Mouse (Mus musculus): ENCODE results near the gene Olfr646. TPM values are rescaled to one million over a fixed set of nuclear protein-coding genes. Genes with fewer than 3 reads are reported as not detected.

Gene Olfr646
- polyA plus RNA-seq (2014; fragmentation: Illumina TruSeq; extraction: RNeasy Lipid Tissue Mini Kit (QIAGEN cat#74804)): not detected

GRCm38 (mm10) chr7:104104757-104104972 lies at the start of gene Olfr646:
Gene Olfr646, plus strand, starts transcription at chr7:104104873.

DNA sequence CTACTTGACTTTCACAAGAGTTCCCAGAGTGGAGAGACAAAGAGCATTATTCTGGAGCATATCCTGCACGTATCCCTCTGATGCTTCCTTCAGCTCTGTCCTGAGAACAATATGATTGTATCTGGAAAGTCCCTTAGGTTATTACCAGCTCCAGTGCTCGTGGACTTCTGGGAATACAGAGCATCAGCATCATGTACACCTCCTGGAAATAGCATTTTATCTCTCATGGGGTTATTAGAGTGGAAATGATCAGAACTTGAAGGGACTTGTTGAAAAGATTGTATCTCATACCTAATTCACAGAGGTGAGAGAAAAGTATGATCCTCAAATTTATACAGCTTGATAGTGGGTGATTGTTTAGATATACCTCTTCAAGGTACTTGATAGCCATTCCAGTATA lies 43.3 kb upstream of the Olfr646 start, which contains the start of gene 4930516K23Rik:
4930516K23Rik (minus strand) TSS at position 101 of the 400 bp plus-strand sequence.

DNA sequence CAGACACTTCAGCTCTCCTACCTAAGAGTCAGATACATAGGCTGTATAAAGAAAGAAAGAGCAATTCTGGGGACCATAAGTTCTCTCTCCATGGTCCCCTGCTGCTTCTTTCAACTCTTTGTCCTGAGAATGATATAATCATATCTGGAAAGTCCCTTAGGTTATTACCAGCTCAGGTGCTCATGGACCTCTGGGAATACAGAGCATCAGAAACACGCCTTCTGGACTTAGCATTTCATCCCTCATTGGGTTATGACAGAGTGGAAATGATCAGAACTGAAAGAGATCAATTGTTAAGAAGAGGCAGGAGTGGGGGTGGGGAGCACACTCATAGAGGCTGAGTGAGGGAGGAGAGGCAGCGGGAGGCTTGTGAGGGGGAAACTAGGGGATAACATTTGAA lies 32.9 kb upstream of the Olfr646 start, which contains the start of gene Olfr644:
Olfr644 (minus strand) TSS at position 101 of the 400 bp plus-strand sequence.

DNA sequence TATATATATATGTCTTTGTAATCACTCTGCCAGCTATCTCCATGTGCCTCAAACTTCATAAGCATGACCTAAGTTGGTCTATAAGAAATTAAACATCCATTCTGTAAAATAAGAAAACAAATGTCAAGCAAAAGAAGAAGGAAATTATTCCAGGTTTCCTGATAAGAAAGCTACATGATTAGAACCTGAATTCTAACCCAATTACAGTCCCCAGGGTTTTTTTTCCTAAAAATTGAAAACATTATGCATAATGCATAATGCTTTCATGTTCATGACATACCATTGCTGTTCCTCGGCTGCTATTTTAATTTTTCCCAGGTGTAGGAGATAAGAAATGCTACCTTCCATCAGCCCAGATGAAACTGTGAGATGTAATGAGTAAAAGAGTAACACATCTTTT lies 19.3 kb upstream of the Olfr646 start, which contains the start of gene Olfr645:
Olfr645 (minus strand) TSS at position 101 of the 400 bp plus-strand sequence.

DNA sequence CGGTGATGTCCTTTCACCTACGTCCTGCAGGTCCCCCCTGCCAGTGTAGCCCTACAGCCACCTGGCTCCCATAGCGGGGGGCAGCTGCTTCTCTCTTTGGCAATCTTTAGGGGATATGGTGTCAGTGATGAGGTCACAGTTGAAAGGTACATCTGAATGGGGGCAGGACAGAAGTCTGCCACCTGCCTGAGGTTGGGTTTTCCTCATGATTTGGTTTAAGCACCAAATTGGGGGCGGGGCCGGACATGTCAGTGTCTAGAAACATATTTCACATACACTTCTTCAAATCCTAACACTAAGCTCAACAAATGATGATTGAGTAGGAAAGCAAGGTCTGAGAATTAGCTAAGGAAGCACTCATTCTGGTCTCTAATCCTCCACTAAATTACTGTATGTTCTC lies 25.1 kb downstream of the Olfr646 start, which contains the start of gene Ubqln5:
Ubqln5 (minus strand) TSS at position 101 of the 400 bp plus-strand sequence.

DNA sequence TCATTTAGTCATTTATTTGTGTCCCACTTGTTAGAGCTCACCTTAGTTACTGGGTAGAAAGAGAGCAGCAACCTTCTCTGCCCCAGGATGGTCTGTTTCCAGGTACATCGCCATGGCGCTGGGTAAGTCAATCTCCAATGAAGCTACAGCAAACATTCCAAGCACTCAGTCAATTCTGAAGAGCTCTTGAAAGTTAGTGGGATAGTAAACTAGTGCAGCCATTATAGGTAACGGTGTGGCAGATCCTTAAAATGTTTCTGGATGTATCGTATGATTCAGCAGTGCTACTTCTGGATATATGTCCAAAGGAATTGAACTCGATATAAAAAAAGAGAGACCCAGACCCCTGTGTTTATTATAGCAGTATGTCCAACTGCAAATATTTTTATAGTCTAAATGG lies 32.6 kb downstream of the Olfr646 start, which contains the start of gene Olfr643:
Olfr643 (minus strand) TSS at position 101 of the 400 bp plus-strand sequence.

GRCm38 (mm10) chr7:104143179-104143578 lies 38.5 kb downstream of the Olfr646 start, which contains the start of gene Ubqln3:
Gene Ubqln3, minus strand, starts transcription at chr7:104143279.

GRCm38 (mm10) chr7:104150456-104150855 lies 45.8 kb downstream of the Olfr646 start, which contains the start of gene Ubqlnl:
Gene Ubqlnl, minus strand, starts transcription at chr7:104150556.

Other genes with a start within 250 kb of the Olfr646 start
- not detected for gene Olfr66, start 218.6 kb upstream of the Olfr646 start, polyA plus RNA-seq (2014; fragmentation: Illumina TruSeq; extraction: RNeasy Lipid Tissue Mini Kit (QIAGEN cat#74804))
- gene Olfr64, start 210.4 kb upstream of the Olfr646 start, polyA plus RNA-seq (2014; fragmentation: Illumina TruSeq; extraction: RNeasy Lipid Tissue Mini Kit (QIAGEN cat#74804)): not detected
- not detected for gene Olfr65, start 201.4 kb upstream of the Olfr646 start, polyA plus RNA-seq (2014; fragmentation: Illumina TruSeq; extraction: RNeasy Lipid Tissue Mini Kit (QIAGEN cat#74804))
- gene Olfr631, start 176.0 kb upstream of the Olfr646 start, polyA plus RNA-seq (2014; fragmentation: Illumina TruSeq; extraction: RNeasy Lipid Tissue Mini Kit (QIAGEN cat#74804)): not detected
- gene Olfr632, start 170.5 kb upstream of the Olfr646 start, polyA plus RNA-seq (2014; fragmentation: Illumina TruSeq; extraction: RNeasy Lipid Tissue Mini Kit (QIAGEN cat#74804)): not detected
- gene Olfr633, start 160.4 kb upstream of the Olfr646 start, polyA plus RNA-seq (2014; fragmentation: Illumina TruSeq; extraction: RNeasy Lipid Tissue Mini Kit (QIAGEN cat#74804)): not detected
- gene Olfr635, start 133.7 kb upstream of the Olfr646 start, polyA plus RNA-seq (2014; fragmentation: Illumina TruSeq; extraction: RNeasy Lipid Tissue Mini Kit (QIAGEN cat#74804)): not detected
- gene Olfr638, start 106.1 kb upstream of the Olfr646 start, polyA plus RNA-seq (2014; fragmentation: Illumina TruSeq; extraction: RNeasy Lipid Tissue Mini Kit (QIAGEN cat#74804)): not detected
- gene Olfr639, start 87.6 kb upstream of the Olfr646 start, polyA plus RNA-seq (2014; fragmentation: Illumina TruSeq; extraction: RNeasy Lipid Tissue Mini Kit (QIAGEN cat#74804)): not detected
- gene Olfr640, start 79.3 kb upstream of the Olfr646 start, polyA plus RNA-seq (2014; fragmentation: Illumina TruSeq; extraction: RNeasy Lipid Tissue Mini Kit (QIAGEN cat#74804)): not detected
- gene Olfr641, start 69.4 kb upstream of the Olfr646 start, polyA plus RNA-seq (2014; fragmentation: Illumina TruSeq; extraction: RNeasy Lipid Tissue Mini Kit (QIAGEN cat#74804)): not detected
- not detected for gene Olfr642, start 52.2 kb upstream of the Olfr646 start, polyA plus RNA-seq (2014; fragmentation: Illumina TruSeq; extraction: RNeasy Lipid Tissue Mini Kit (QIAGEN cat#74804))
- gene 4930516K23Rik, start 43.4 kb upstream of the Olfr646 start, polyA plus RNA-seq (2014; fragmentation: Illumina TruSeq; extraction: RNeasy Lipid Tissue Mini Kit (QIAGEN cat#74804)): not detected
- gene Olfr644, start 33.0 kb upstream of the Olfr646 start, polyA plus RNA-seq (2014; fragmentation: Illumina TruSeq; extraction: RNeasy Lipid Tissue Mini Kit (QIAGEN cat#74804)): not detected
- gene Olfr645, start 19.4 kb upstream of the Olfr646 start, polyA plus RNA-seq (2014; fragmentation: Illumina TruSeq; extraction: RNeasy Lipid Tissue Mini Kit (QIAGEN cat#74804)): not detected
- gene Ubqln5, start 25.0 kb downstream of the Olfr646 start, polyA plus RNA-seq (2014; fragmentation: Illumina TruSeq; extraction: RNeasy Lipid Tissue Mini Kit (QIAGEN cat#74804)): not detected
- gene Olfr643, start 32.5 kb downstream of the Olfr646 start, polyA plus RNA-seq (2014; fragmentation: Illumina TruSeq; extraction: RNeasy Lipid Tissue Mini Kit (QIAGEN cat#74804)): not detected
- not detected for gene Ubqln3, start 38.4 kb downstream of the Olfr646 start, polyA plus RNA-seq (2014; fragmentation: Illumina TruSeq; extraction: RNeasy Lipid Tissue Mini Kit (QIAGEN cat#74804))
- not detected for gene Ubqlnl, start 45.7 kb downstream of the Olfr646 start, polyA plus RNA-seq (2014; fragmentation: Illumina TruSeq; extraction: RNeasy Lipid Tissue Mini Kit (QIAGEN cat#74804))
- not detected for gene Olfm5, start 60.0 kb downstream of the Olfr646 start, polyA plus RNA-seq (2014; fragmentation: Illumina TruSeq; extraction: RNeasy Lipid Tissue Mini Kit (QIAGEN cat#74804))
- gene Olfr648, start 78.5 kb downstream of the Olfr646 start, polyA plus RNA-seq (2014; fragmentation: Illumina TruSeq; extraction: RNeasy Lipid Tissue Mini Kit (QIAGEN cat#74804)): 0.80 TPM
- gene Olfr649, start 91.1 kb downstream of the Olfr646 start, polyA plus RNA-seq (2014; fragmentation: Illumina TruSeq; extraction: RNeasy Lipid Tissue Mini Kit (QIAGEN cat#74804)): not detected
- gene Trim6, start 113.9 kb downstream of the Olfr646 start, polyA plus RNA-seq (2014; fragmentation: Illumina TruSeq; extraction: RNeasy Lipid Tissue Mini Kit (QIAGEN cat#74804)): 1.5 TPM
- gene Trim34a, start 139.6 kb downstream of the Olfr646 start, polyA plus RNA-seq (2014; fragmentation: Illumina TruSeq; extraction: RNeasy Lipid Tissue Mini Kit (QIAGEN cat#74804)): 18.0 TPM
- gene Trim5, start 183.2 kb downstream of the Olfr646 start, polyA plus RNA-seq (2014; fragmentation: Illumina TruSeq; extraction: RNeasy Lipid Tissue Mini Kit (QIAGEN cat#74804)): 3.0 TPM
- 26.0 TPM for gene Trim12a, start 210.6 kb downstream of the Olfr646 start, polyA plus RNA-seq (2014; fragmentation: Illumina TruSeq; extraction: RNeasy Lipid Tissue Mini Kit (QIAGEN cat#74804))
- gene Trim34b, start 224.6 kb downstream of the Olfr646 start, polyA plus RNA-seq (2014; fragmentation: Illumina TruSeq; extraction: RNeasy Lipid Tissue Mini Kit (QIAGEN cat#74804)): not detected
- gene Trim12c, start 248.5 kb downstream of the Olfr646 start, polyA plus RNA-seq (2014; fragmentation: Illumina TruSeq; extraction: RNeasy Lipid Tissue Mini Kit (QIAGEN cat#74804)): 27.0 TPM

Data from ovary, adult 10 weeks (tissue).